Mouse (Mus musculus) cerebellum, postnatal 4 days (tissue): ENCODE data around the gene Traf7.

Experiments
- DNase-seq, 2 experiments: peaks; one replicate each; pipeline ENCODE4 v3.0.0; 2022; ENCODE audit warnings: low spot score in 2 of 2, mixed read lengths in 1 of 2

Gene Traf7

DNA sequence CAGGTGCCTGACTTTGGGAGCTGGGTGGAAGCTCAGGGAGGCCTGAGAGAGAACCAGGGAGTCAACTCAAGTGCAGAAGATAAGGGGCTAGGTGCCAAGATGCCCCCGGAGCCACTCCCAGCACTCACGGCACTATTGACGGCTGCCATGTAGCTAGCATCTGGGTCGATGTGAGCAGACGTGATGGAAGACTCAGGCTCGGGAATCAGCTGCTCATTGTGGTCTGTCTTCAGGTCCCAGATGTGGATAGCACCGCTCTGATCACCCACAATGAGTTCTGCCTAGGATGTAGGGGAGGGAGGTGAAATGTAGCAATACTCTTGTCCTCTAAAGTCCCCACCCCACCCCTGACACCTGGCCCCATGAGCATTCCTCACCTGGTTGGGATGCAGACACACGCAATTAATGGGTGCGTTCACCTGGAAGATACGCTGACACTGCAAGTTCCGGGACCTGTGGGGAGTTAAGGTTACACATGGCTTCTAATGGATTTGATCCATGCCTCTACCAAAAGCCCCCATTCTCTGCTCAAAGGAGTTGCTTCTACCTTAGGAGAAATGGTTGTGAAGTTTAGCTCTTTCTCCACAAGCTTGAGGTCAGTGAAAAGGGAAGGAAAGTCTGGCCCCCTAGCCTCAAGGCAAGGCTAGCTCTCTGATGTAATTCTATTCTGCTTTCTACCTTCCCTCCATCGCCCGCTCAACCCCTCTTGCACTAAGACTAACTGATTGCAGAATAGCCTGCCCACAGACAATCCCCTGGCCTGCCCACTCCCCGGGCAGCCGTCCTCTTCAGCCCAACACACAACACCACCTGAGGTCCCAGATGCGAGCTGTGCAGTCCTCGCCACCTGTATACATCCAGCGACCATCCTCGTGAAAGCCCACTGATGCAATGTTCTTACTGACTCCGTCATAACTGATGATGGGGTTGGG lies 50.4 kb downstream of the Traf7 start:
- no peak for DNase-seq

DNA sequence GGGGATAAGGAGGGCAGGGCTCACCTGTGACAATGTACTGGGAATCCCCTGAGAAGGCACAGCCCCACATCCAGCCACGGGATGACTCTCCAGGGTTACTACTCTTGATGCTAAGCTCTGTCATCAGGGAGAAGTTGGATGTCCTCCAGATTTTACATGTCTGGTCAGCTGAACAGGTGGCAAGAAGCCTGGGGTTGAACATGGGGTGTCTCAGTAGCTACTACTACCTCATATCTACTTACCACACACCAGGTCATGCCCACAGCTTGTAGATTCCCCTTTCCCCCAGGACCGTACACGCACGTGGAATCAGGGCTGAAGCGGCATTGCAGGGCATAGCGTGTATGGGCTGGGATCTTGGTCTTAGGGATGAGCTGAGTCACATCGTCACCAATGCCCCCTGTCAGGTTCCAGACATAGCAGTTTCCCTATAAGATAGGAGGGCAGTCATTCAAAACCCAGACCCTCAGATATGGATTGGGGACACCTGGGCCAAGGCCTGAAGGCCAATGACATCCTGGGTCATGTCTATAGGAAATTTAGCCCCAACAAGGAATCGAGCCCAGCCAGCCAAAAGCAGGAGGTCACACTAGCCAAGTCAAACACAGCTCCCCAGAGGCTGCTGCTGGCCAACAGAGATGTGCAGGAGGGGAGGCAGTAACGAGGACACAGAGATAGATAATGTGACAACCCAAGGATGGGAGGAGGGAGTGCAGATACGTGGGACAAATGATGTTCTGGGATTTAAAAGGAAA lies 51.5 kb downstream of the Traf7 start:
- no peak for DNase-seq

DNA sequence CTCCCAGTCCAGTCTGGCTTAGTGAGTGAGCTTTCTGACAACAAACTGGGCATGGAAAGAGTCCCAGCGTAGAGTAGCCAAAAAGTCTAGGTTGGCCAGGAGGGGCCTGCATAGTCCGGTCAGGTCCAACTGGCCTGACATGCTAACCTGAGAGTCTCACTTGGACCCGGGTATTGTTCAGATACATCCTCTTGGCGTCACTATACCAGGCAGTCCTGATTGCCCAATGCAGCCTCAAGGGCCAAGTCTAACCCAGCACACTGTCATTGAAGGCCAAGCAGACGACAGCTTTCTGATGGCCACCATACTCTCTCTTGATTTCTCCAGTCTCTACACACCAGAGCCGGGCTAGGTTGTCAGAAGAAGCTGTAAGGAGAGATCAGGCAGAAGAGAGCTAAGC lies 52.2 kb downstream of the Traf7 start:
- no peak for DNase-seq

DNA sequence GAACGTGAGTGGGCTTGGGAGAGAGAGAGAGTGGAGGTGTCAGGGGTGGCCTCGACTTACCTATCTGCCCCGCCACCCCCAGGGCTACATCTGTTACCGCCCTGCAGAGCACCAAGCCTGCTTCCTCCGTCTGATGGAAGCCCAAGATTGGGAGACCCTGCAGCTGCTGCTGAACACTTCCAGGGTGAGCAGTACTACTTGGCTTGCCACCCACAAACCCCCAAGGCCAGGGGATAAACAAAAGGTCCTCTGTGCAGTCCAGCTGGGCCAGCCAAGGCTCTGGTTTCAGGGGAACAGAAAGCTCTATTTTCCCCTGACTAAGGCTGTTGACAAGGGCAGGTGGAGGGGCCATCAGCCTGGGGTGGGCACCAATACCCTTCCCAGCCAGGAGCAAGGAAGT lies 53.2 kb downstream of the Traf7 start:
- no peak for DNase-seq

DNA sequence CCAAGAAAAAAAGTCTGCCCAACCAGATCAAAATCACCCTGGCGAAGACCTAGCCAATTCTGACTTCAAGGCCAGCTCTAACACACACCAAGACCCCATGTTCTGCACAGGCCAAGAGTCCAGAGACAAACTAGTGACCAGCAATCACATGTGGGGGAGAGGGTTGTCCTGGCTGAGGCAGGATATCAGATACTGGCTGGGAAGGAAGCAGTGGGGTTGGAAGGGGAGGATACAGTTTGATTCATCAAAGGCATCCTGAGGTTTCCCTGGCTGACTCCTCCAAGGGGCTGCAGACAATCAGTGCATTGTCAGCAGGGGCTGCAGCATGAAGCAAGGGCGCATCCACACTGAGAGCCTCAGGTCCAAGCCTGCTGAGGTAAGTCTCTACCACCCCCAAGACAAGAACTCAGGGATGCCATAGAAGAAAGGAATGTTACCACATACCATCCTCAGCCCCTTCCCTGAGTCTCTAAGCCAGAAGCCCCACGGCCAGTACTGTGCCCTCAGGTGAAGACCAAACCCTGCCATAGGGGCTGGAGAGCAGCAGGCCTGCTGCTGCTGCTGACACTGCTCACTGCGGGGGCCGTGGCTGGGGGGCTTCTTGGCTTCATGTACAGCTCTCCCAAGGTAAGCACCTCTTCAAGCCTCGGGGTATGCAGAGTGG lies 54.0 kb downstream of the Traf7 start, which contains the start of gene Bricd5:
Bricd5 (plus strand) TSS at position 273 of the 664 bp plus-strand sequence.
- DNase-seq: no peak

DNA sequence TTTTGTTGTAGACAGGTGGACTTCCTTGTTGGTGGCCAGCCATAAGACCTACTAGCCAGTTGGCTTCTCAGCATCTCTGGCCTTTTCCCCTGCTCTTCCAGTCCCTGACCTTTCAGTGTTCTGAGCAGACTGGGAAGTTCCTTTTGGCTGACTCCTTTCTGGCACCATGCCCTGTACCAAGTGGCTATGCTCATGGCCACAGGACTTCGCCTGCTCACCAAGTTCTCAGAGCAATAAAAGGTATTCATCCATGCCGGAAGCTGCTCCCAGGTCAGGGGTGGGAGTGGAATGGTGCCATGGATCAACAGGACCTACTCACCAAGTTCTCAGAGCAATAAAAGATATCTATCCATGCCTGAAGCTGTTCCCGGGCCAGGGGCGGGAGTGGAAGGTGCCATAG lies 55.2 kb downstream of the Traf7 start:
- DNase-seq: no peak

DNA sequence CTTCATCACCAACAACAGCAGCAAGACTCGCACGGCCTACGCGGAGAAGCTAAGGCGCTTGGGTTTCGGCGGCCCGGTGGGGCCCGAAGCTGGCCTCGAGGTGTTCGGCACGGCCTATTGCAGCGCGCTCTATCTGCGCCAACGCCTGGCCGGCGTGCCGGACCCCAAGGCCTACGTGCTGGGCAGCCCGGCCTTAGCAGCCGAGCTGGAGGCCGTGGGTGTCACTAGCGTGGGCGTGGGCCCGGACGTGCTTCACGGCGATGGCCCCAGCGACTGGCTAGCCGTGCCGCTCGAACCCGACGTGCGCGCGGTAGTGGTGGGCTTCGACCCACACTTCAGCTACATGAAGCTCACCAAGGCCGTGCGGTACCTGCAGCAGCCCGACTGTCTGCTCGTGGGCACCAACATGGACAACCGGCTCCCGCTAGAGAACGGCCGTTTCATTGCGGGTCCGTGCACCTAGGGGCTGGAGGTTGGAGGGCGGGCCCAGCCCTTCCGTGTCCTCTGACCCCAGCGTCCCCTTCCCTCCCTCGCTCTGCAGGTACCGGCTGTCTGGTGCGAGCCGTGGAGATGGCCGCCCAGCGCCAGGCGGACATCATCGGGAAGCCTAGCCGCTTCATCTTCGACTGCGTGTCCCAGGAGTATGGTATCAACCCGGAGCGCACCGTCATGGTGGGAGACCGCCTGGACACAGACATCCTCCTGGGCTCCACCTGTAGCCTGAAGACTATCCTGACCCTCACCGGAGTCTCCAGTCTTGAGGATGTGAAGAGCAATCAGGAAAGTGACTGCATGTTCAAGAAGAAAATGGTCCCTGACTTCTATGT lies 56.8 kb downstream of the Traf7 start:
- peak in 1 of 2 experiments; percentile 45 for DNase-seq

DNA sequence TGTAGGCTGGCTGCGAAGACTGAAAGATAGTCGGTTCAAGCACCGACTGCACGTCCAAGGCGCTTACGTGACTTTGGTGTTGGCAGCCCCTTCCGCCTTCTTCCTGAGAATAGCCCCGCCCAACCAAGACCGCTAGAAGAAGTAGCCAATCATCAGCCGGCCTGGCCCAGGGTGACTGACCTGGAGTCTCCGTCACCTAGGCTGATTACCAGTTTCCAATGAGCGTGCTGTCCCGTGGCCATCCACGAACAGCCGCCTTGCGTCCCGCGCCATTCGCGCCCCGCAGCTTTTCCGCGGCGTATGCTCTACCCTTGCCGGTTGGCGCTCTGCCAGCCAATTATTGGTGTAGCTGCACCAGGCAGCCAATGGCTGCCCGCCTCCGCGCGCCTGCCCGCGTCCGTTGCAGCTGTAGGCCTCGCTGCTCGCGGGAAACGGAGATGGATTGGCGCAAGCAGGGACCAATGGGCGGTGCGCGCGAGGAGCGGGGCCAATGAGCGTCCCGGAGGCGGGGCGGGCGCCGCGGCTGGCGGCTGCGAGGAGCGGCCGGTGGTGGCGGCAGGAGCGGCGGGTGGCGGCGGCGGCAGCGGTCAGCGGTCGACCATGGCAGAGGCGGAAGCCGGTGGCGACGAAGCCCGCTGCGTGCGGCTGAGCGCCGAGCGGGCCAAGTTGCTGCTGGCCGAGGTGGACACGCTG lies 57.7 kb downstream of the Traf7 start, which contains the start of the genes E4f1 and Pgp:
E4f1 (minus strand) TSS at position 404 of the 693 bp plus-strand sequence.
Pgp (plus strand) TSS at position 483 of the 693 bp plus-strand sequence.
- peak; percentile 96 to 99 for DNase-seq

DNA sequence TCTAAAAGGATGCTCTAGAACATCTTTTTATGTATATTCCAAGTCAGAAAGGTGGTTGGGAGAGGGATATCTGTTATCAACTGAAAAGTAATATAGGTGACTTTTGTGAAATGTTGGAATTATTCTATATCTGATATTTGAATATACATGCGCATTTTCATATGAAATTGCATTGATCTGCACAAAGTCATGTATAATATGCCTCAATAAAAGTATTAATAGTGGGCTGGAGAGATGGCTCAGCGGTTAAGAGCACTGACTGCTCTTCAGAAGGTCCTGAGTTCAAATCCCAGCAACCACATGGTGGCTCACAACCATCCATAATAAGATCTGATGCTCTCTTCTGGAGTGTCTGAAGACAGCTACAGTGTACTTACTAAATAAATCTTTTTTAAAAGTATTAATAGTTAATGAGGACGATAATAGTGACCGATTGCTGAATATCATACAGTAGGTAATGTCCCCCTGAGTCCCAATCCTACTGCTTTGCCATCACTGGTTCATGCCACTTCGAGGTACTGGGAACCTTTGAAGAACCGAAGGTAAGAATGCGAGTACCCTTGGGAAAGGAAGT lies 58.3 kb downstream of the Traf7 start:
- no peak for DNase-seq

DNA sequence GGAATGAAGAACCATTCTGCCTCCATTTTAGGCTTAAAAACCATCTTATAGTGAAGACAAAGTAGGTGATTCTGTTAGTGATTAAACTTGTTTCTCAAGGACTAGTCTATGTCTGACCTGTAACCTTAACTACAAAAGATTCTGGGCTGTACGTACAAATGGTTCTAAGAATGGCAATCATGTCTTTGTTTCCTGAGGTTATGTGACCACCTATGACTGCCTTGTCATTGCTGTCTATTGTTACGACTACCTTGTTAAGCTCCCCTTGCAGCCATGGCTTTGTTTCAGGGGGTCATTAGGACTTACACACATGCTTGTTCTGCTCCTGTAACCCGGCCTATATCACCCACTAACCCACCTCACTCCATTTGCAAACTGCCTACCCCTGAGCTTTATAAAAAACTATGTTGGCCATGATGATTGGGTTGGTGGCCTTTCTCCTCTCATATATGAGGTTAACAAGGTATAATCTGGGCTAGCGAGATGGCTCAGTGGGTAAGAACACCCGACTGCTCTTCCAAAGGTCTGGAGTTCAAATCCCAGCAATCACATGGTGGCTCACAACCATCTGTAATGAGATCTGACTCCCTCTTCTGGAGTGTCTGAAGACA lies 59.0 kb downstream of the Traf7 start:
- DNase-seq: no peak

DNA sequence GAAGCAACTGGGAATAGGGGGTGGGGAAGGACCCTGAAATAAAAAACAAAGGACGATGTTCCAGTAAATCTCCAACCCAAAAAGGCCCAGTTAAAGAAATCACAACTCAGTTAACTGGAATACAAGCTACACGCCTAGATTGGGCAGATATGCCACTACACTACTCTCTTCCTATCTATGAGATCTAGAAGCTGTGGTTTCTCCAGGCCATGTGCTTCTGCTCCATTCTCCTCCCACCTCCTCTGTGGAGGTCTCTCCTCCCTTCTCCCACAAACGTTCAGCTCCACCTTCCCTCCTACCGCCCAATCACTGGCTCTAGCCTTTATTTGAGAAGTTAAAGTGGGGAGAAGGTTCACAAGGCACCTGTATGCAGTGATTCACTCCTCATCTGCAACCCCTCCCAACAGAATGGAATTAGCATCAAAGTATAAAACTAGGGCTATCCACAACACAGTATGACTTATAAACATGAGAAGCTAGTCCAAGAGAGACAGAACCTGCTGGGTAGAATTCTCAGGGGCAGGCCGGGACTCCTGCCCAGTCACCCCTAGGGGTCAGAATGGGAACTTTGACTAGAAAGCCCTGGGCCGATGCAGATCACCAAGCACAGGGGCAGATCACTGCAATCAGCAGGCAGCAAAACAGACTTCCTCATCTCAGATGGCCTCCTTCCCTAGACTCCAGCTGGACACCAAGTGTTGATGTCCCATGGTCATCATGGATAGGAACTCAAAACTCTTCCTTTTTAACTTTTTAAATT lies 64.2 kb downstream of the Traf7 start:
- DNase-seq: no peak

DNA sequence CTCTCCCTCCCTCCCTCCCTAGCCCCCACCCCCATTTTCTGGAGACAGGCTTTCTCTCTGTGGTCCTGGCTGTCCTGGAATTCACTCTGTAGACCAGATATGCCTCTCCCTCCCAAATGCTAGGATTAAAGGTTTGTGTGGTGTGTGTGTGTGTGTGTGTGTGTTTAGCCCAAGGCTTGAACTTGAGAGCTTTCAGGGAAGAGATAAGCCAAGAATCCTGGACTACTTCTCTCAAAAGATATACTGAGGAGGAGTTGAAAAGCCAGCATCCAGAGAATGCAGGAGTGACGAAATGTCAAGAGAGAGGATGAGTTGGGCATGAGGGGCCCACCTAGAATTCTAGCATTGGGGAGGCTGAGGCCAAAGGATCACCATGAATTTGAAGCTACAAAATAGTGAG lies 64.8 kb downstream of the Traf7 start:
- DNase-seq: no peak

DNA sequence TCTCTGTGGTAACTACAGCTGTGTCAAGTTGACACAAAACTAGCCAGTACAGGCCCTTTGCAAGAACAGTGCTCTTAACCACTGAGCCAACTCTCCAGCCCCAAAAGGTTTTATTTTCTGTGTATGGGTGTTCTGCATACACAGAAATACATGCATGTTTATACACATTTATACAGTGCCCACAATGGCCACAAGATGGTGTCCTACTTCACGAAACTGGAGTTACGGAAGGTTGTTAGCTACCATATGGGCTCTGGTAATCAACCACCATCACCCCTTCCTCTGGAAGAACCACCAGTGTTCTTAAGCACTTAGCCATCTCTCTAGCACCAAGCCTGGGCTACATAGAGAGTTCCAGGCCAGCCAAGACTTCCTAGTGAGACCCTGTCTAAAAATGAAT lies 66.2 kb downstream of the Traf7 start:
- DNase-seq: no peak
